Mouse (Mus musculus): ENCODE measurements around the gene Tmem102. TPM values are rescaled to one million over a fixed set of nuclear protein-coding genes. Genes with fewer than 3 reads are reported as not detected.

Tmem102 gene
- total RNA-seq, 2 experiments from 2014 or later, result not detected

- peak overlapping the region; percentile 67 for H3K4me3 ChIP-seq
- no peak for TF ChIP-seq CTCF (conservative IDR thresholded peaks at IDR 0.05)
- no peak for DNase-seq (ENCODE audit: low spot score in 2 of 2)
- H3K27ac ChIP-seq, result peak overlapping the region; percentile 100
Measured at GRCm38 (mm10) chr11:69757303-69758089, 47.9 kb downstream of the Tmem102 start.

GRCm38 (mm10) chr11:69754701-69755100 is 50.7 kb downstream of the Tmem102 start:
- H3K27ac ChIP-seq, result peak overlapping the region; percentile 77
- TF ChIP-seq CTCF (conservative IDR thresholded peaks at IDR 0.05), result peak; percentile 84
- H3K4me3 ChIP-seq, result no peak overlapping the region
- peak; percentile 51 to 52 for DNase-seq (ENCODE audit: low spot score in 2 of 2)

DNA sequence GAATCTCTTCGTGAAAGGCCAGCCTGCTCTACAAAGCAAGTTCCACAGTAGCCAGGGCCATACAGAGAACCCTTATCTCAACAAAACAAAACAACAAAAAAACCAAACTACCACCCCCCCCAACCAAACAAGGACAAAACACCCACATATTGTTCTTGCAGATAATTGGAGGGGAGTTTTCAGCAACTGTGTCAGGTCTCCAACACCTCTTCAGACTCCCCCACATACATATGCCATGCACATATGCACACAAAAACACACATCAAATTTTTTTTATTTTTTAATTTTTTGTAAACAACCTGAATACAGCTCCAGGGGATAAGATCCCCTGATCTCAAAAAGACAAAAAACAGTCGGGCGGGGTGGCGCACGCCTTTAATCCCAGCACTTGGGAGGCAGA is 51.2 kb downstream of the Tmem102 start:
- Histone ChIP-seq H3K27ac (peak overlapping the region; percentile 77), H3K4me3 (no peak overlapping the region)
- DNase-seq (ENCODE audit: low spot score in 2 of 2), result no peak
- no peak for TF ChIP-seq CTCF (conservative IDR thresholded peaks at IDR 0.05)

Other genes starting within 250 kb of the Tmem102 start
- gene Efnb3, start 245.4 kb downstream of the Tmem102 start, total RNA-seq (2021), result 100 to 1,000 TPM; 113 to 116 TPM
- 10 to 100 TPM; 12.0 to 14.3 TPM for gene Wrap53, start 225.4 kb downstream of the Tmem102 start, total RNA-seq (2021)
- 10 to 100 TPM; 28.5 to 32.3 TPM for gene Trp53, start 225.3 kb downstream of the Tmem102 start, total RNA-seq (2021)
- 100 to 1,000 TPM; 391 to 411 TPM for gene Atp1b2, start 199.7 kb downstream of the Tmem102 start, total RNA-seq (2021)
- not detected for gene Shbg, start 187.7 kb downstream of the Tmem102 start, total RNA-seq (2021)
- 10 to 100 TPM; 15.1 to 15.6 TPM for gene Sat2, start 183.6 kb downstream of the Tmem102 start, total RNA-seq (2021)
- 100 to 1,000 TPM; 138 to 143 TPM for gene Fxr2, start 172.6 kb downstream of the Tmem102 start, total RNA-seq (2021)
- under 1 TPM in 1 of 2 experiments, not detected in 1; 0.44 TPM for gene Sox15, start 150.3 kb downstream of the Tmem102 start, total RNA-seq (2021)
- gene Mpdu1, start 143.0 kb downstream of the Tmem102 start, total RNA-seq (2021), result 10 to 100 TPM; 54.9 to 59.3 TPM
- gene Cd68, start 139.5 kb downstream of the Tmem102 start, total RNA-seq (2021), result 10 to 100 TPM in 1 of 2 experiments, 1 to 10 TPM in 1; 9.7 to 15.4 TPM
- gene Eif4a1, start 133.2 kb downstream of the Tmem102 start, total RNA-seq (2021), result 100 to 1,000 TPM; 342 to 344 TPM
- 100 to 1,000 TPM; 108 to 132 TPM for gene Senp3, start 123.5 kb downstream of the Tmem102 start, total RNA-seq (2021)
- gene Tnfsf13, start 119.8 kb downstream of the Tmem102 start, total RNA-seq (2021), result 1 to 10 TPM; 2.1 to 2.5 TPM
- 1 to 10 TPM; 8.9 to 9.6 TPM for gene Tnfsf12, start 109.8 kb downstream of the Tmem102 start, total RNA-seq (2021)
- gene Tnfsfm13, start 109.5 kb downstream of the Tmem102 start, total RNA-seq (2021), result 1 to 10 TPM; 1.6 to 2.2 TPM
- 10 to 100 TPM; 64.6 to 65.4 TPM for gene Polr2a, start 47.0 kb downstream of the Tmem102 start, total RNA-seq (2021)
- gene Slc35g3, start 43.7 kb downstream of the Tmem102 start, total RNA-seq (2021), result not detected
- 100 to 1,000 TPM; 122 to 133 TPM for gene Zbtb4, start 39.7 kb downstream of the Tmem102 start, total RNA-seq (2021)
- 1 to 10 TPM; 1.1 to 1.3 TPM for gene Chrnb1, start 9.7 kb downstream of the Tmem102 start, total RNA-seq (2021)
- gene Fgf11, start 3.8 kb downstream of the Tmem102 start, total RNA-seq (2021), result 10 to 100 TPM; 25.6 to 28.0 TPM
- gene Gm39566, start 9.7 kb upstream of the Tmem102 start, total RNA-seq (2021), result not detected
- not detected for gene Spem2, start 12.8 kb upstream of the Tmem102 start, total RNA-seq (2021)
- under 1 TPM; 0.34 to 0.49 TPM for gene Spem1, start 16.6 kb upstream of the Tmem102 start, total RNA-seq (2021)
- gene Nlgn2, start 32.2 kb upstream of the Tmem102 start, total RNA-seq (2021), result 100 to 1,000 TPM; 197 to 201 TPM
- gene Tmem256, start 32.9 kb upstream of the Tmem102 start, total RNA-seq (2021), result 100 to 1,000 TPM; 113 to 114 TPM
- gene Plscr3, start 40.8 kb upstream of the Tmem102 start, total RNA-seq (2021), result 10 to 100 TPM; 17.1 to 19.8 TPM
- not detected for gene Tnk1, start 53.1 kb upstream of the Tmem102 start, total RNA-seq (2021)
- gene Tmem95, start 72.4 kb upstream of the Tmem102 start, total RNA-seq (2021), result not detected
- 1 to 10 TPM; 1.3 to 1.4 TPM for gene Kctd11, start 75.8 kb upstream of the Tmem102 start, total RNA-seq (2021)
- not detected for gene Acap1, start 89.9 kb upstream of the Tmem102 start, total RNA-seq (2021)
- gene 2810408A11Rik, start 95.4 kb upstream of the Tmem102 start, total RNA-seq (2021), result 1 to 10 TPM in 1 of 2 experiments, under 1 TPM in 1; 0.64 to 1.0 TPM
- 100 to 1,000 TPM; 122 to 125 TPM for gene Neurl4, start 95.4 kb upstream of the Tmem102 start, total RNA-seq (2021)
- gene Gps2, start 108.3 kb upstream of the Tmem102 start, total RNA-seq (2021), result 10 to 100 TPM; 35.6 to 41.5 TPM
- gene Eif5a, start 116.3 kb upstream of the Tmem102 start, total RNA-seq (2021), result 100 to 1,000 TPM; 413 to 441 TPM
- gene Ybx2, start 130.2 kb upstream of the Tmem102 start, total RNA-seq (2021), result 10 to 100 TPM; 12.4 to 14.5 TPM
- gene Slc2a4, start 142.6 kb upstream of the Tmem102 start, total RNA-seq (2021), result 1 to 10 TPM; 1.8 to 2.2 TPM
- not detected for gene Cldn7, start 159.2 kb upstream of the Tmem102 start, total RNA-seq (2021)
- gene Ctdnep1, start 175.5 kb upstream of the Tmem102 start, total RNA-seq (2021), result 100 to 1,000 TPM; 106 to 114 TPM
- gene Elp5, start 176.9 kb upstream of the Tmem102 start, total RNA-seq (2021), result 10 to 100 TPM; 72.8 to 72.9 TPM
- 100 to 1,000 TPM; 216 to 229 TPM for gene Gabarap, start 185.5 kb upstream of the Tmem102 start, total RNA-seq (2021)
- 10 to 100 TPM; 40.5 to 42.6 TPM for gene Phf23, start 190.2 kb upstream of the Tmem102 start, total RNA-seq (2021)
- gene Dvl2, start 195.0 kb upstream of the Tmem102 start, total RNA-seq (2021), result 10 to 100 TPM; 40.6 to 45.3 TPM
- 10 to 100 TPM; 54.9 to 63.7 TPM for gene Acadvl, start 209.8 kb upstream of the Tmem102 start, total RNA-seq (2021)
- gene Dlg4, start 211.3 kb upstream of the Tmem102 start, total RNA-seq (2021), result 100 to 1,000 TPM; 880 to 888 TPM
- 1 to 10 TPM in 1 of 2 experiments, under 1 TPM in 1; 0.52 to 1.7 TPM for gene Asgr1, start 248.5 kb upstream of the Tmem102 start, total RNA-seq (2021)

Data from layer of hippocampus, adult 2 months (tissue).